Mouse (Mus musculus) myocyte (in vitro differentiated cells): ENCODE measurements around the gene Abcc4.

Source experiments
- E2F4 ChIP-seq: IDR thresholded peaks from one replicate; pipeline ENCODE4 v1.6.1; 2011; ENCODE audit warnings: mild to moderate bottlenecking, control low read depth, moderate library complexity; ENCODE audit not compliant: insufficient read depth
- MAX ChIP-seq: IDR thresholded peaks from one replicate; pipeline ENCODE4 v1.6.1; 2011; ENCODE audit warnings: low read depth, mild to moderate bottlenecking, control low read depth
- MYOD1 ChIP-seq, 3 experiments: IDR thresholded peaks; one replicate each; pipeline ENCODE4 v1.6.1; 2011; ENCODE audit warnings: control low read depth in 2 of 3, low read depth in 2 of 3, mild to moderate bottlenecking in 2 of 3, moderate library complexity in 1 of 3; ENCODE audit not compliant: insufficient read length in 2 of 3, control insufficient read depth in 1 of 3
- MYOG ChIP-seq, 3 experiments: IDR thresholded peaks; one replicate each; pipeline ENCODE4 v1.6.1; 2011; ENCODE audit warnings: control low read depth in 2 of 3, low read depth in 2 of 3, mild to moderate bottlenecking in 2 of 3; ENCODE audit not compliant: insufficient read length in 2 of 3, control insufficient read depth in 1 of 3, insufficient read depth in 1 of 3
- POLR2A ChIP-seq: IDR thresholded peaks from one replicate; pipeline ENCODE4 v1.6.1; 2011; ENCODE audit warnings: low read depth, mild to moderate bottlenecking, control low read depth, moderate library complexity; ENCODE audit not compliant: insufficient read length
- POLR2AphosphoS2 ChIP-seq: IDR thresholded peaks from one replicate; pipeline ENCODE4 v1.6.1; 2011; ENCODE audit warnings: low read depth, control low read depth; ENCODE audit not compliant: insufficient read length
- REST ChIP-seq: IDR thresholded peaks from one replicate; pipeline ENCODE4 v1.6.1; 2011; ENCODE audit warnings: mild to moderate bottlenecking, control low read depth, moderate library complexity; ENCODE audit not compliant: insufficient read depth, insufficient read length
- USF1 ChIP-seq: IDR thresholded peaks from one replicate; pipeline ENCODE4 v1.6.1; 2011; ENCODE audit warnings: low read depth, mild to moderate bottlenecking, control low read depth, moderate library complexity

DNA sequence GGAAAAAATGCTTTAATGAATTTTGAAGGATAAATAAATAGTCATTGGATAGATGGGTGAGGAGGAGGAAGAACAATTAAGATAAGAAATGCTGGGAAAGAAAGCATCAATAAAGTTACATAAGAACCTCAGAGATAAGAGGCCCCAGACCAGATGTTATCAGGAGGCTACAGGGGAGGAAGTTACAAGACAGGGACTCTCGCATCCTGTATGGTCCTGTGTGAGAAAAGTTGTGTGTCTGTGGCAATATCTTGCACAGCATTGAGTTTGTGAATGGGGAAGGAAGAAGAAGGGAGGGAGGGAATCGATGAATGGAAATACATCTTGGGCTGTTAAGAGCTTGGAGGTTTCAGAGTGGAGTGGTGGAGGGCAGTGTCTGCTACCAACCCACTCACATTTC is 240.7 kb downstream of the Abcc4 start:
- TF ChIP-seq REST (no peak), POLR2A (no peak), USF1 (no peak), MAX (no peak), POLR2AphosphoS2 (no peak), MYOG (IDR thresholded peaks at IDR 0.05; ENCODE audit: control insufficient read depth in 1 of 3, insufficient read depth in 1 of 3, insufficient read length in 2 of 3, low read depth in 2 of 3) (no peak), MYOD1 (IDR thresholded peaks at IDR 0.05; ENCODE audit: control insufficient read depth in 1 of 3, insufficient read length in 2 of 3, low read depth in 2 of 3) (no peak), E2F4 (no peak)
